Mouse (Mus musculus): ENCODE measurements around the gene Onecut3. TPM values are rescaled to one million over a fixed set of nuclear protein-coding genes. Genes with fewer than 3 reads are reported as not detected.

Onecut3 gene
- total RNA-seq, 1 experiment: not detected

DNA sequence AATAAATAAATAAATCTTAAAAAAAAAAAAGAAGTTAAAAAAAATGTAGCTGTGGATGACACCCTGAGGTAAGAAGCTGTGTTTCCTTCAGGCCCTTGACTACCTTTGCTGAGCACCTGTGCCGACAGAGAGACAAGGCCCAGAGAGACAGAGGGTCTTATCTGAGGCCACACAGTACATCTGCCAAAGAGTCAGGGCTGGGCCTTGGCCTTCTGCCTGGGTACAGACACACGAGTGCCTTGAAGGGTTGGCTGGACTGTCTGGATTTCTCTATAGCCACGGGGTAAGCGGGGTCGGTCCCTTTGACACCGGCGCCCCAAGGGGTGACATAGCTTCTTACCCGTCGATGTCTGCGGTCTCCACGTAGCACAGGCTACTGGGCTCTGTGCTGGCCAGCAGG, 38.1 kb downstream of the Onecut3 start:
- H3K9me3 ChIP-seq (ENCODE audit: control insufficient read depth, insufficient read depth, low read depth, low read length): no peaks in the 10 kb centered on the region
- TF ChIP-seq CHD2 (IDR thresholded peaks at IDR 0.05; ENCODE audit: low read depth, low read length): no peak
- TF ChIP-seq ZC3H11A (IDR thresholded peaks at IDR 0.05; ENCODE audit: borderline replicate concordance, low read depth, low read length): no peak
- no peak for TF ChIP-seq ZNF384 (IDR thresholded peaks at IDR 0.05; ENCODE audit: low read depth, low read length)
- no peak for TF ChIP-seq HCFC1 (IDR thresholded peaks at IDR 0.05; ENCODE audit: borderline replicate concordance, insufficient read depth, low read length)
- no peak for TF ChIP-seq MAFK (IDR thresholded peaks at IDR 0.05; ENCODE audit: insufficient read depth, low read depth, low read length)
- no peak overlapping the region for H3K9ac ChIP-seq (ENCODE audit: insufficient read depth, low read depth, low read length, poor library complexity, severe bottlenecking)
- DNase-seq (ENCODE audit: low read depth, low spot score): no peak
- H3K4me3 ChIP-seq (ENCODE audit: insufficient read depth in 1 of 2, low read depth in 1 of 2, low read length in 2 of 2, poor library complexity in 1 of 2, severe bottlenecking in 1 of 2): no peak overlapping the region
- no peak overlapping the region for H3K27ac ChIP-seq (ENCODE audit: insufficient read depth, low read depth, low read length, poor library complexity, severe bottlenecking)
- H3K4me1 ChIP-seq (ENCODE audit: control insufficient read depth in 2 of 2, insufficient read depth in 2 of 2, low read length in 2 of 2, poor library complexity in 1 of 2): peaks cover 2 to 18% of the 10 kb centered on the region in 2 experiments; a peak in 2 of 4 replicates
- no peaks in the 10 kb centered on the region for H3K36me3 ChIP-seq (ENCODE audit: control insufficient read depth, insufficient read depth, low read length, poor library complexity, severe bottlenecking)
- in situ Hi-C loops (cut with MboI; ENCODE audit: low sequenced_read_pairs in 2 of 2, unreplicated experiment in 2 of 2): no loop called here

DNA sequence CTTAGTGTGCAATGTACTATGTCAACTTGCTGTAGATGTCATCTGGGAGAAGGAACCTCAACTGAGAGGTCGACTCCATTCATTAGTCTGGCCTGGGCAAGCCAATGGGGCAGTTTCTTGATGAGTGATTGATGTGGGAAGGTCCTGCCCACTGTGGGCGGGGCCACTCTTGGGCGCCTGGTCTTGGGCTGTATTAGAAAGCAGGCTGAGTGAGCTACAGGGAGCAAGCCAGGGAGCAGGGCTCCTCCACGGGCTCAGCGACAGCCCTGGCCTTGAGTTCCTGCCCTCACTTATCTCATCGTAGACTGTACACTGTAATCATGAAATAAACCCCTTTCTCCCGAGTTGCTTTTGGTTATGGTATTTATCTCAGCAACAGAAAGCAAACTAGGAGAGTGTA, 39.1 kb downstream of the Onecut3 start:
- Histone ChIP-seq H3K9ac (ENCODE audit: insufficient read depth, low read depth, low read length, poor library complexity, severe bottlenecking) (no peak overlapping the region), H3K27ac (ENCODE audit: insufficient read depth, low read depth, low read length, poor library complexity, severe bottlenecking) (no peak overlapping the region), H3K36me3 (ENCODE audit: control insufficient read depth, insufficient read depth, low read length, poor library complexity, severe bottlenecking) (no peaks in the 10 kb centered on the region), H3K4me3 (ENCODE audit: insufficient read depth in 1 of 2, low read depth in 1 of 2, low read length in 2 of 2, poor library complexity in 1 of 2, severe bottlenecking in 1 of 2) (no peak overlapping the region), H3K4me1 (ENCODE audit: control insufficient read depth in 2 of 2, insufficient read depth in 2 of 2, low read length in 2 of 2, poor library complexity in 1 of 2) (peaks cover 2 to 15% of the 10 kb centered on the region in 2 experiments; a peak in 2 of 4 replicates), H3K9me3 (ENCODE audit: control insufficient read depth, insufficient read depth, low read depth, low read length) (no peaks in the 10 kb centered on the region)
- DNase-seq (ENCODE audit: low read depth, low spot score): peak; percentile 72
- in situ Hi-C loops (cut with MboI; ENCODE audit: low sequenced_read_pairs in 2 of 2, unreplicated experiment in 2 of 2): no loop called here
- TF ChIP-seq ZNF384 (IDR thresholded peaks at IDR 0.05; ENCODE audit: low read depth, low read length): no peak
- no peak for TF ChIP-seq ZC3H11A (IDR thresholded peaks at IDR 0.05; ENCODE audit: borderline replicate concordance, low read depth, low read length)
- TF ChIP-seq HCFC1 (IDR thresholded peaks at IDR 0.05; ENCODE audit: borderline replicate concordance, insufficient read depth, low read length): no peak
- TF ChIP-seq MAFK (IDR thresholded peaks at IDR 0.05; ENCODE audit: insufficient read depth, low read depth, low read length): no peak
- no peak for TF ChIP-seq CHD2 (IDR thresholded peaks at IDR 0.05; ENCODE audit: low read depth, low read length)

DNA sequence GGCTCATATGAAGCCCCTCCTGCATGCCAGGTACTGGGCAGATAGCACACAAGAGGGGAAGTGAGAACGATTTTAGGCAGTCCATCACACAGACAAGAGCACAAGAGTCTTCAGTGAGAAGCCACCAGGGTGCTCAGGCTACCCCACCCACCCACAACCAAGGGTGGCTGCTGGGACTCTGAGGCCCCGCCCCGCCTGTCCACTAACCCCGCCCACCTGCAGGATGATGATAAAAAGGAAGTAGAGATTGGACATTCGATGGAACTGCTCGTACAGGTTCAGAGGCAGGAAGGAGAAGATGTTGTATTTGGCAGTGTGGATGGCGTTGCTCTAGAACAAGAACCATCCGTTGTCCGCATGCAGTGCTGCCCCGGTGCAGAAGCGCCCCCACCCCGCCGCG, 40.4 kb downstream of the Onecut3 start:
- Histone ChIP-seq H3K4me3 (ENCODE audit: insufficient read depth in 1 of 2, low read depth in 1 of 2, low read length in 2 of 2, poor library complexity in 1 of 2, severe bottlenecking in 1 of 2) (peak overlapping the region; percentile 56 to 64), H3K9ac (ENCODE audit: insufficient read depth, low read depth, low read length, poor library complexity, severe bottlenecking) (no peak overlapping the region)

DNA sequence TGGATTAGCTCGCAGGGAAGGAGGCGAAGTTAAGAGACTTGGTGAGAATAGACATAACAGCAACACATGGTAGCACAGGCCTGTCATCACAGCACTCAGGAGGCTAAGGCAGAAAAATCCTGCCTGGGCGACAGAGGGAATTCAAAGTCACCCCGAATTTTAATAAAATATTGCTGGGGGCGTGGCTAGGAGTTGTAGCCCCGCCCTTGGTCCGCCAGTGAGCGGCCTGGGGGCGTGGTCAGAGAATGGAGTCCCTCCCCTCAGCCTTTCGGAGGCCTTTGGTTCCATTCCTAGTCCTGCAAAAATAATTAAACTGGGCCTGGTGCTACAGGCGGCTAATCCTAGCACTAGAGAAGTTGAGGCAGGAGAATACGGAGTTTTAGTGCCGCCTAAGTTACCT, 41.1 kb downstream of the Onecut3 start:
- Histone ChIP-seq H3K4me1 (ENCODE audit: control insufficient read depth in 2 of 2, insufficient read depth in 2 of 2, low read length in 2 of 2, poor library complexity in 1 of 2) (peaks cover 2 to 23% of the 10 kb centered on the region in 2 experiments; a peak in 3 of 4 replicates), H3K9ac (ENCODE audit: insufficient read depth, low read depth, low read length, poor library complexity, severe bottlenecking) (peak overlapping the region; percentile 32; the same call in 1 of the 2 replicates), H3K9me3 (ENCODE audit: control insufficient read depth, insufficient read depth, low read depth, low read length) (no peaks in the 10 kb centered on the region), H3K4me3 (ENCODE audit: insufficient read depth in 1 of 2, low read depth in 1 of 2, low read length in 2 of 2, poor library complexity in 1 of 2, severe bottlenecking in 1 of 2) (peak overlapping the region; percentile 56 to 64), H3K27ac (ENCODE audit: insufficient read depth, low read depth, low read length, poor library complexity, severe bottlenecking) (no peak overlapping the region), H3K36me3 (ENCODE audit: control insufficient read depth, insufficient read depth, low read length, poor library complexity, severe bottlenecking) (no peaks in the 10 kb centered on the region)
- in situ Hi-C loops (cut with MboI; ENCODE audit: low sequenced_read_pairs in 2 of 2, unreplicated experiment in 2 of 2): no loop called here
- TF ChIP-seq CHD2 (IDR thresholded peaks at IDR 0.05; ENCODE audit: low read depth, low read length) (no peak), MAFK (IDR thresholded peaks at IDR 0.05; ENCODE audit: insufficient read depth, low read depth, low read length) (no peak), ZNF384 (IDR thresholded peaks at IDR 0.05; ENCODE audit: low read depth, low read length) (no peak), ZC3H11A (IDR thresholded peaks at IDR 0.05; ENCODE audit: borderline replicate concordance, low read depth, low read length) (no peak), HCFC1 (IDR thresholded peaks at IDR 0.05; ENCODE audit: borderline replicate concordance, insufficient read depth, low read length) (no peak)
- DNase-seq (ENCODE audit: low read depth, low spot score): peak; percentile 54

More for the DNA sequence above, 40.4 kb downstream of the Onecut3 start:
- in situ Hi-C loops (cut with MboI; ENCODE audit: low sequenced_read_pairs in 2 of 2, unreplicated experiment in 2 of 2): no loop called here
- peak; percentile 57 for DNase-seq (ENCODE audit: low read depth, low spot score)
- peaks cover 2 to 21% of the 10 kb centered on the region in 2 experiments; a peak in 3 of 4 replicates for H3K4me1 ChIP-seq (ENCODE audit: control insufficient read depth in 2 of 2, insufficient read depth in 2 of 2, low read length in 2 of 2, poor library complexity in 1 of 2)
- no peaks in the 10 kb centered on the region for H3K36me3 ChIP-seq (ENCODE audit: control insufficient read depth, insufficient read depth, low read length, poor library complexity, severe bottlenecking)
- TF ChIP-seq HCFC1 (IDR thresholded peaks at IDR 0.05; ENCODE audit: borderline replicate concordance, insufficient read depth, low read length) (no peak), ZC3H11A (IDR thresholded peaks at IDR 0.05; ENCODE audit: borderline replicate concordance, low read depth, low read length) (no peak), CHD2 (IDR thresholded peaks at IDR 0.05; ENCODE audit: low read depth, low read length) (no peak)
- H3K9me3 ChIP-seq (ENCODE audit: control insufficient read depth, insufficient read depth, low read depth, low read length): no peaks in the 10 kb centered on the region
- H3K27ac ChIP-seq (ENCODE audit: insufficient read depth, low read depth, low read length, poor library complexity, severe bottlenecking): no peak overlapping the region

DNA sequence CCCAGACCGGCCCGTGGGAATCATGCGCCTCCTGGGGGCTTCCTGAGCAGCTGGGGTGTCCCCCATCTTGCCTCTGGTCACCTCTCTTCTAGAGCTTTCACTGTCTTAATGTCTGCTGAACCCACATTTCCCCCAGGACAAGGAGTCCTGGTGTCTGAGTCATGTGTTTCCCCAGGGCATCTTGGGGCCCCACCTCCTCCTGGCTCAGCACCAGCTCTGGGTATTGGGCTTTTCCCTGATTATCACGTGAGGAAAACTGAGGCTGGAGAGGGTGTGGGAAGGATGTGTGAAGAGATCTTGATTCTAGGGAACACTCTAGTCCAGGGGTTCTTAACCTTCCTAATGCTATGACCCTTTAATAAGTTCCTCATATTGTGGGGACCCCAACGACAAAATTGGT, 43.5 kb downstream of the Onecut3 start:
- Histone ChIP-seq H3K4me1 (ENCODE audit: control insufficient read depth in 2 of 2, insufficient read depth in 2 of 2, low read length in 2 of 2, poor library complexity in 1 of 2) (peaks cover 2 to 23% of the 10 kb centered on the region in 2 experiments; a peak in 3 of 4 replicates), H3K9me3 (ENCODE audit: control insufficient read depth, insufficient read depth, low read depth, low read length) (no peaks in the 10 kb centered on the region), H3K9ac (ENCODE audit: insufficient read depth, low read depth, low read length, poor library complexity, severe bottlenecking) (no peak overlapping the region), H3K4me3 (ENCODE audit: insufficient read depth in 1 of 2, low read depth in 1 of 2, low read length in 2 of 2, poor library complexity in 1 of 2, severe bottlenecking in 1 of 2) (peak overlapping the region in 1 of 2 experiments; percentile 80; a peak in 1 of 4 replicates), H3K27ac (ENCODE audit: insufficient read depth, low read depth, low read length, poor library complexity, severe bottlenecking) (no peak overlapping the region), H3K36me3 (ENCODE audit: control insufficient read depth, insufficient read depth, low read length, poor library complexity, severe bottlenecking) (peaks cover 20% of the 10 kb centered on the region)
- TF ChIP-seq MAFK (IDR thresholded peaks at IDR 0.05; ENCODE audit: insufficient read depth, low read depth, low read length): no peak
- TF ChIP-seq CHD2 (IDR thresholded peaks at IDR 0.05; ENCODE audit: low read depth, low read length): no peak
- DNase-seq (ENCODE audit: low read depth, low spot score): no peak
- in situ Hi-C loops (cut with MboI; ENCODE audit: low sequenced_read_pairs in 2 of 2, unreplicated experiment in 2 of 2): no loop called here

Measured in ES-E14 (cell line).